Mouse (Mus musculus) E14TG2a.4 (cell line): ENCODE measurements around the gene Otop3.

ENCODE experiments used
- CTCF ChIP-seq: conservative IDR thresholded peaks from 2 replicates; pipeline ENCODE4 v1.5.1; 2014; ENCODE audit warnings: low read length
- POU5F1 ChIP-seq: IDR thresholded peaks from 2 replicates; pipeline ENCODE4 v1.6.1; 2014; ENCODE audit warnings: low read length, borderline replicate concordance

- no peak for TF ChIP-seq CTCF
- TF ChIP-seq POU5F1: no peak
Measured at GRCm38 (mm10) chr11:115308781-115309180, 25.8 kb upstream of the Otop3 start.
